Mouse (Mus musculus): ENCODE measurements at regions not wholly inside any gene's neighbourhood (a gene's known extent, or its start where the extent isn't known, plus 50 kb on each side); places are given as distances from the start of the nearest gene placed in this dataset.

GRCm38 (mm10) chr3:56698248-56698647 is 514.7 kb upstream of the Nbea start:
- TF ChIP-seq CTCF (IDR thresholded peaks at IDR 0.05; ENCODE audit: low read depth) = no peak
- TF ChIP-seq EP300 (IDR thresholded peaks at IDR 0.05; ENCODE audit: low read depth) = no peak
